Mouse (Mus musculus) NIH3T3 (cell line): ENCODE measurements around the gene C1qa.
A peak's percentile ranks its signal among the peaks of the same experiment; 100 is the strongest.

ENCODE experiments used
- DNase-seq: peaks from one replicate; pipeline ENCODE4 v3.0.0-alpha.2; 2012; ENCODE audit warnings: low read depth

C1qa gene

GRCm38 (mm10) chr4:136904767-136905539 is 6.3 kb upstream of the C1qa start:
- no peak for DNase-seq

- DNase-seq, result peak; percentile 24
These were observed 551 bp upstream of the C1qa start for GRCm38 (mm10) chr4:136899154-136899553.

- DNase-seq, result no peak
These were observed 462 bp downstream of the C1qa start for GRCm38 (mm10) chr4:136898084-136898598.

GRCm38 (mm10) chr4:136896461-136896860 is 2.1 kb downstream of the C1qa start:
- no peak for DNase-seq

GRCm38 (mm10) chr4:136895861-136896260 is 2.7 kb downstream of the C1qa start:
- no peak for DNase-seq

- no peak for DNase-seq
These were observed 3.8 kb downstream of the C1qa start for GRCm38 (mm10) chr4:136894821-136895220.

- peak; percentile 57 for DNase-seq
These were observed 4.7 kb downstream of the C1qa start for GRCm38 (mm10) chr4:136893691-136894543.

- DNase-seq, result no peak
These were observed 5.8 kb downstream of the C1qa start, which contains the start of gene C1qc for GRCm38 (mm10) chr4:136892811-136893210. Gene C1qc (minus strand): TSS chr4:136893065.

GRCm38 (mm10) chr4:136892371-136892770 is 6.2 kb downstream of the C1qa start:
- DNase-seq, result no peak

GRCm38 (mm10) chr4:136891115-136891514 is 7.5 kb downstream of the C1qa start:
- no peak for DNase-seq

GRCm38 (mm10) chr4:136889981-136890380 is 8.6 kb downstream of the C1qa start:
- DNase-seq, result no peak

- DNase-seq, result no peak
These were observed 10.9 kb downstream of the C1qa start for GRCm38 (mm10) chr4:136887714-136888113.

- DNase-seq, result no peak
These were observed 12.5 kb downstream of the C1qa start, which contains the start of gene C1qb for GRCm38 (mm10) chr4:136886101-136886500. Gene C1qb (minus strand): TSS chr4:136886187.

- DNase-seq, result peak; percentile 49
These were observed 20.0 kb downstream of the C1qa start for GRCm38 (mm10) chr4:136878601-136879000.

- DNase-seq, result no peak
These were observed 20.4 kb downstream of the C1qa start for GRCm38 (mm10) chr4:136878171-136878570.

- peak; percentile 68 for DNase-seq
These were observed 21.6 kb downstream of the C1qa start for GRCm38 (mm10) chr4:136876971-136877370.

- DNase-seq, result no peak
These were observed 23.6 kb downstream of the C1qa start for GRCm38 (mm10) chr4:136875012-136875411.

GRCm38 (mm10) chr4:136868371-136868770 is 30.2 kb downstream of the C1qa start:
- no peak for DNase-seq

- no peak for DNase-seq
These were observed 30.8 kb downstream of the C1qa start for GRCm38 (mm10) chr4:136867690-136868345.

- no peak for DNase-seq
These were observed 33.1 kb downstream of the C1qa start for GRCm38 (mm10) chr4:136865531-136865930.

- DNase-seq, result no peak
These were observed 33.7 kb downstream of the C1qa start for GRCm38 (mm10) chr4:136864751-136865470.
